Mouse (Mus musculus) right cerebral cortex, postnatal 14 days (tissue): Measurements from ENCODE around the gene Gucy2d.

Experiments
- DNase-seq: peaks from one replicate; pipeline ENCODE4 v3.0.0; 2022

The Gucy2d gene

DNA sequence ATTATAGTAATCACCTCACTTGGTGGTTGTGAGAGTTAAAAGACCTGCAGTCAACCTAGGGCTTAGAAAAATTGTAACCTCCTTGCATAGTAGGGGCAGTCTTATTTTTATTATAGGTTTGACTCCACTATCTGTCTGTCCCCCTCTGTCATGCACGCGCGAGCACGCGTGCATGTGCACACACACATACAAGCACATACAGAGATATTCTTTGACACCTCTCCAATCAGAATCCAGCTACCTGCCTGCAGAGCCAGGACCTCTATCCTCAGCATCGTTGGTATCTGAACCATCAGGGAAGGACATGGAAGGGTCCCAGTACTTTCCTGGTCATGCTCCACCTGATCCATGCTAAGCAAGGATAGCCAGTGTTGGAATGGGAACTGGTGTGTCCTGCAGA lies 50.7 kb downstream of the Gucy2d start:
- DNase-seq, result no peak

DNA sequence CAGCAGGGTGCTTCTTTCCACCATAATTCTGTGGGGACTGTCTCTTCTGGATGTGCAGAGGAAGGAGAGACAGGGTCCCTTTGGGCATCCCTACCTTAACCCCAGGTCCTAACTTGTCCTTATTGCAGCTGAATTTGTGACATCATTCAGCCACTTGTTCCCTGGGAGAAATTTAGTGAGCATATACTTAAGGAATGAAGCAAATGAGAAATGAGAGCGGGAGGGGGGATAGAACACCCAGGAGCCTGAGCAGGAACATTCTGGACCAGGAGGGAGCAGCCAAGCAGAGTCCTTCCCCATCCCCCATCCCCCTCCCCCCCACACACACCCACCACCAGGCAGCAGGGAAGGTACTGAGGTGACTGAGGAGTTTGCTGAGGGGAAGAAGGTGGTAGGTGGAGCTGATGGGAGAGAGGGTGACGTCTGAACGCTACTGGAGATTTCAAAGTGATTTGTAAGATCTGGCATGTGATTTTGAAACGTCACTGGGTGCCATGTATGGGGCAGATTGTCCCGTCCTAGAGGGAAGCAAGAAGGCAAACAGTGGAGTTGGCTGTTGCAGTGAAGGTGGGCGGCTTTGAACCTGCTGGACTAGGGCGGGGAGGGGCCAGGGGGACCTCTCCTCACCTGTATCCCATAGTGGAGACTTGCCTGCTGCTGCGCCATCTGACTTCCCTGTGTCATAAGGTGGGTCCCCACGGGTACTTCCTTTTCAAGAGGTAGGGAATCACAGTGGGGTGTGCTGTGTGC lies 51.4 kb downstream of the Gucy2d start:
- DNase-seq, result no peak

DNA sequence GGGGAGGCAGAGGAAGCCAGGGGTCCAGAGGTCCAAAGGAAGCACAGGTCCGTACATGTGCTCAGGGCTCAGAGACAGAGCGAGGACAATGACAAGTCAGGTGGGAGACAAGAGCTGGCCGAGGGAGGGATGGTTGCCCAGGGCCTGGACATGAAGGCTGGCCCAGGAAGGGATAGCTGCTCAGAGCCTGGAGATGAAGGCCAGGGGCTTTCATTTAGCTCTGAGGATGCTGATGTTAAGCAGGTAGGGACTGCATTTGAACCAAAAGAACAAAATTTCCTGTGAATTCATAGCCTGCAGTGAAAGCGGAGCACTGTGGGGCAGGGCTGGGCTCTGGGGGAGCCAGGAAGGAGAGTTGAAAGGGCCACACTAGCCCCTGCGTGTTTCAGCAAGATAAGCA lies 52.1 kb downstream of the Gucy2d start:
- no peak for DNase-seq

DNA sequence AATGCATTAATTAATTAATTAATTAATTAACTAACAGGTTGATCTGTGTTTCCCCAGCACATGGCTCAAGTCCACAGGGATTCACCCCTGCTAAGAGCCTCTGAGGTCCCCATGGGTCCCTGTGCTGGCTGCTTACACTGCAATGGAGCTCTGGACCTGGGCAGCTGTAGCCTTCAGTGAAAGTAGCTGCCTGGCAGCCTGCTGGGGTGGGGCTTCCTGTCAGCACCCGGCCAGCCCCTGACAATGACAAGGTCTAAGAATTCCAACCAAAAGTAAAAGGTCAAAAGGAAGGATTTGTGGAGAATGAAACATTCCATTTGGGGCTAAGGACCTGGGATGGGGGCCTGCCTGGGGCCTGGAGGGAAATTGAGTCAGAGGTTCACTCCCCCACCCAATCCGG lies 53.1 kb downstream of the Gucy2d start:
- no peak for DNase-seq

DNA sequence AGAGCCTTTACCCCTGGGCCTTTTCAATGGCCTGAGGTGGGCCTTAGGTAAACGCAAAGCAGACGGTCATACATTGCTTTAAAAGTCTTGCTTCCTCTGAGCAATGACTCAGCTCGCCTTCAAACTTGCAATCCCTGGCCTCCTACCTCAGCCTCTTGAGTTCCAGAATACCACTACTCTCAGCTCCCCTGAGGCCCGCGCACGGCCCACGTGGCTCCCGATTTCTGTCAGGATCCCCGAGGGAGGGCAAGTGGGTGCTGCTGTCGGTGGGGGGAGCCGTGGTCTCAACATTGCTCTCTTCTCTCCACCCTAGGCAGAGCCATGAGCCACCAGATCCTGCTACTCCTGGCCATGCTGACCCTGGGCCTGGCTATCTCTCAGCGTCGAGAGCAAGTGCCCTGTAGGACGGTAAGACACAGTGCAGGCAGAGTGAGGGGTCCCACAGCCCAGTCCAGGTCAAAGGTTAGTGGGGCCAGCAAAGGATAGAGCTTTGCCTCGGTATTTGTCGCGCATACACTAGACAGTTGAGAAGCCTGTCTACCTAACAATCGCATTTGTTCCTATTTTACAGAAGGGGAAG lies 53.8 kb downstream of the Gucy2d start:
- no peak for DNase-seq

DNA sequence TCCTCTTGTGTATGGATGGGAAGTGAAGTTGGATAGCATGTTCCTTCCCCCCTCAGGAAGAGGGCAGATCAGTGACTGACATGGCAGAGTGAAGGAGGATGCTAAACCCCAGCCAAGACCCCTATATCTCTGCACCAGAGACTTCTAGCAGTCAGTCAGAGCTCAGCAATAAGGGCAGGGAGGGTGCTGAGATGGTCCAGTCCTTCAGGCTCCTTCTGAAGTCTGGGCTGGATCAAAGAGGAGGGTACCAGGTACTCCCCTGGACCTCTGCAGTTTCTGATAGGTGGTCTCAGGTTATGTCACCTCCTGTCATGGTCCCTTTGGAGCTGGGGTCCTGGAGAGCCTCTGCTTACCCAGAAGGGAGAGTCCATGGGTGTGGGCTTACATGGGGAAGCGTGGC lies 55.4 kb downstream of the Gucy2d start:
- DNase-seq, result no peak

DNA sequence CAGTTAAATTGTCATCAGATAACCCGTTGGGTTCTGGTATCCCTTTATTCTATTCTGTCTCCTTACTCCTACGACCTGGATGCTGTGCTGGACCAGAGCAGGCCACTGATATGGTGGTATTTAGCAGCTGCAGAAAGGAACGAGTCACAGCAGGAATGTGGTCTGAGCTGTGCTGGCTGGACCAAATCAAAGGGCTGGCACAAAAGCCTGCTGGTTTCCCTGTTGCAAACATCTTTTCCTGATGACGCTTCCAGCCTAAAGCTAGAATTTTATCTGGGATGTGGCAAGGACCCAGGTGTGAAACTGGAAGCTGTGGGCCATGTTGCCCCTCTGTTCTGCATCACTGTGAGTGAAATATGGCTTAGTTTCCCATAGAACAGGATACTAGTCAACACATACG lies 57.2 kb downstream of the Gucy2d start:
- no peak for DNase-seq

DNA sequence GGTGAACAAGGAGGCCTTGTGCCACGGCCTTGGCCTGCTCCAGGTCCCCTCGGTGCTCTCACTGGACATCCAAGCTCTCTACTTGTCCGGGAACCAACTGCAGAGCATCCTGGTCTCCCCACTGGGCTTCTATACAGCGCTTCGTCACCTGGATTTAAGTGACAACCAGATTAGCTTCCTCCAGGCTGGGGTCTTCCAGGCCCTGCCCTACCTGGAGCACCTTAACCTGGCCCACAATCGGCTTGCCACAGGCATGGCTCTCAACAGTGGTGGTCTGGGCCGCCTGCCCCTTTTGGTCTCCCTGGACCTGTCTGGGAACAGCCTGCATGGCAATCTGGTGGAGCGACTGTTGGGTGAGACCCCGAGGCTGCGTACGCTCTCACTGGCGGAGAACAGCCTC lies 57.9 kb downstream of the Gucy2d start:
- no peak for DNase-seq

DNA sequence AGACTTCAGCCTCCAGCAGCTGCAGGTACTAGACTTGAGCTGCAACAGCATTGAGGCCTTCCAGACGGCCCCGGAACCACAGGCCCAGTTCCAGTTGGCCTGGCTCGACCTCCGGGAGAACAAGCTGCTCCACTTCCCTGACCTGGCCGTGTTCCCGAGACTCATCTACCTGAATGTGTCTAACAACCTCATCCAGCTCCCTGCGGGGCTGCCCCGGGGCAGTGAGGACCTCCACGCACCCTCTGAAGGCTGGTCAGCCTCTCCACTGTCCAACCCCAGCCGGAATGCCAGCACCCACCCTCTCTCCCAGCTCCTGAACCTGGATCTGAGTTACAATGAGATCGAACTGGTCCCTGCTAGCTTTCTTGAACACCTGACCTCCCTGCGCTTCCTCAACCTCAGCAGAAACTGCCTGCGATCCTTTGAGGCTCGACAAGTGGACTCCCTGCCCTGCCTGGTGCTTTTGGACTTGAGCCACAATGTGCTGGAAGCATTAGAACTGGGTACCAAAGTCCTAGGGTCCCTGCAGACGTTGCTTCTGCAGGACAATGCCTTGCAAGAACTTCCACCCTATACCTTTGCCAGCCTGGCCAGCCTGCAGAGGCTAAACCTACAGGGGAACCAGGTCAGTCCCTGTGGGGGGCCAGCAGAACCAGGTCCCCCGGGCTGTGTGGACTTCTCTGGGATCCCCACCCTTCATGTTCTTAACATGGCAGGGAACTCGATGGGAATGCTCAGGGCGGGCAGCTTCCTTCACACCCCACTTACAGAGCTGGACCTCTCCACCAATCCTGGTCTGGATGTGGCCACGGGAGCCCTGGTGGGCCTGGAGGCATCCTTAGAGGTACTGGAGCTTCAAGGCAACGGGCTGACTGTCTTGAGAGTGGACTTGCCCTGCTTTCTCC lies 58.7 kb downstream of the Gucy2d start:
- no peak for DNase-seq

DNA sequence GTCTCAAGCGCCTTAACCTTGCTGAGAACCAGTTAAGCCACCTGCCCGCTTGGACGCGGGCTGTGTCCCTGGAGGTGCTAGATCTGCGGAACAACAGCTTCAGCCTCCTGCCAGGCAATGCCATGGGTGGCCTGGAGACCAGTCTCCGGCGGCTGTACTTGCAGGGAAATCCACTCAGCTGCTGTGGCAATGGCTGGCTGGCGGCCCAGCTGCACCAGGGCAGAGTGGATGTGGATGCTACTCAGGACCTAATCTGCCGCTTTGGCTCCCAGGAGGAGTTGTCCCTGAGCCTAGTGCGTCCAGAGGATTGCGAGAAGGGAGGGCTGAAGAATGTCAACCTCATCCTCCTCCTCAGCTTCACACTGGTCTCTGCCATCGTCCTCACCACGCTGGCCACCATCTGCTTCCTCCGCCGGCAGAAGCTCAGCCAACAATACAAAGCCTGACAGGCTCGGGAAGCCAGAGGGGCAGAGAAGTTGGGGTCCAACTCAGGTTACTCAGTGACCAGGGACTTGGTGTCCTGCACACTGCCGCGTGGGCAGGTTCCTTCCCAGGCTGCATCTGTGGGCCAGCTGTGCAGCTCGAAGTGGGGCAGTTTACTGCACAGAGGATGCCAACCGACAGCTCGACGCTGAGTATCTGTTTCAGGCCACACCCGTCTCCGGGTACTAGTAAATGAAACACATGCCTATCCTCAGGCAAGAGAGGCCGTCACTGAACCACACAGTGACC lies 59.5 kb downstream of the Gucy2d start:
- no peak for DNase-seq

DNA sequence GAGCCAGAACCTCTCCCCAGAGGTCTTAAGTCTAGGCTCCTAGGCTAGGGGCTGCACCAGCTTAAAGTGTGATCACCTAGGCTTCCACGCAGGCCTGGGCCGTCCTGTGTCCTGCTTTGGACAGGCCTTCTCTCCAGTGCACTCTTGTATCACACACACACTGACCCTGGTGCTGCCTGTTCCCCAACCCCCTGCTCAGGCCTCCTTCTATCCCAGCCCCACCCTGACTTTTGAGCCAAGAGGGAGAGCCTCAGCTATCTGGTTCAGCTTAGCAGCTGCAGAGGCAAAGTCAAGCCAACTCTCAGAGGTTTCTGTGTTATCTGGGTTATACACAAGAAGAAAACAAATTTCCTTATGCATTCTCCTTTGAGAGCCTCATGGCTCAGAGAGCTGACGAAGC lies 60.3 kb downstream of the Gucy2d start:
- DNase-seq, result no peak

DNA sequence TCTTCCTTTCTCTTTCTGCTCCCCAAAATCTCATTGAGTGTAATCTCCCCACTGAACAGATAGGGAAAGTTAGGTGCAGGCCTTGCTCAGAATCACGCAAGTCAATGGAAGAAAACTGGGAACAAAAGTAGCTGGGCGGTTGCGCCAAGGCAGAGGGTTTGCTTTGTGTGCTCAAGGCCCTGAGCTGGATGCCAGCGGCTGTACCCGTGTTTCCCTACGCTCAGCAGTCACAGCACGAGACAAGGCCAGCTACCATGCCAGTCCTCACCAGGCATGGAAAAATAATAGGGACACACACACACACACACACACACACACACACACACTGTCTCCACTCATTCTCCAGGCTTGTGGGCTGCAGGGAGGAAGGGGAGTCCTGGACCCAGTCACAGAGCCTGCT lies 60.9 kb downstream of the Gucy2d start:
- no peak for DNase-seq

DNA sequence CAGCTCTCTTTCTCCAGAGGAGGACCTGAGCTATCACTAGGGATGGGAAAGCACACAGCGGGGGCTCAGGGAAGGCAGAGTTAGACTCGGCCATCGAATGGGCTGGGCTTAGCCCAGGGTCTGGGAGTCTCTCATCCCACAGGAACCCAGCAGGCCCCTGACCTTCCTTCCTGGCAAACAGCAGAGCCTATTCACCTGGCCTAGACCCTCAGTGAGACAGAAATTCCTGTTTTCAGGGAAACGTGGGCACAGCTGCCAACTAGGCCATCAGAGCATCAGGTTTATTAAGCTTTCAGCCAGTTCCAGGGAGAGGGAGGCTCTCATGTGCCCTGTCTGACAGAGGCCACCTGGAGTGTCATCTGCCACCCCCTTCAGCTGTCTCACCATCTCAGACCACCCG lies 62.7 kb downstream of the Gucy2d start:
- DNase-seq, result no peak

DNA sequence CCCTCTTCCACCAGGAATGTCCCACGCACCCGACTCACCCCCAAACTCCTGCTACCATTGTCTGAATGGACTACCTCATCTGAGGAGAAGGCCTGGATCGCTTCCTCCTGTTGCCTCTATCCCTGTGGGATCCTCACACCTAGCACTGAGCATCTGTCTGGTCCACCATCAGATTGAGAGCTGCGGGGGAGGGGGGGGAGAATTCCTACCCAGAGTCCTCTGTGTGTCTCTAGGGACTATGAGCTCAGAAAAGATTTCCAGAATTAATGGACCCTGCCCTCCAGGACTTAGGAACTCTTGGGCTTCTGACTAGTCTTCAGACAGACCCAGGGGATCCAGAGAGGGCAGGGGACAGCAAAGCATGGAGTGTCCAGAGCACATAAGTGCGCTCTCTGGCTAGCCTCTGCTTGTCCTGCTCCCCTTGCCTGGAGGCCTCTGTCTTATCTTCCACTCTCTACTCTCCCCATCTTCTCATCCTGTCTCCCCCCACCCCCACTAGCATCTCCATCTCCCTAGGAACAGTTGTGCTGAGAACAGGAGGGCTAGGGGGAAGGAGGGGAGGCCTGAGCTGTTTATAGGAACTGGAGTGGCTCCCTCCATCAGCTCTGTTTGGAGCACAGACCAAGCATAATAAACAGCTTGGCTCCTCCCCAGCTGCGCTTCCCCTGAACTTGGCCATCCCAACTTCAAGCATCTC lies 63.9 kb downstream of the Gucy2d start:
- no peak for DNase-seq

DNA sequence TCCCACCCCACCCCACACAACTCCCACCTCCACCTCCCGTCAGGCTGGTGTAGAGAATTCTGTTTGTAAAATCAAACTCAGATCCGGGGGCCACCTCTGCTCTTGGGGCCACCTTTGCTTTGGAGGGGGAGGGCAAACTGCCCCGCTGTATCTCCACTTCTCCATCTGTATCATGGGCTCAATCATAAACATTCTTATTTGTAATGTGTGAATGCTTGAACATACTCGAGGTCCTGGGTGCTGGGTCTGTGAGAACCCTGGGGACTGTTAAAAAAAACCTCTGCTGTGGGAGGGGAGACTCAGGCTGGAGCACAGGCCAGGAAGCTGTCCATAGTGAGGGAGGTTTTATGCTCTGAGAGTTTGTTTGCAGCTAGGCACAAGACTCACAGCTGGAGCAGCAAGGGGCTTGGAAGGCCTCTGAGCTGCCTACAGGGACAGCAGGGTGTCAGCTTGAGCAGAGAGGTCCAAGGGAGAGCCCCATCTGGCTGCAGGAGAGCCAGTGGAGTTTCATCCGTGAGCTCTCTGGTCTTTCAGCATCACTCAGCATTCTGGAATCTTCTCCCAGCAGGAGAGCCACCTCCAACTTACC lies 64.6 kb downstream of the Gucy2d start:
- DNase-seq, result no peak

DNA sequence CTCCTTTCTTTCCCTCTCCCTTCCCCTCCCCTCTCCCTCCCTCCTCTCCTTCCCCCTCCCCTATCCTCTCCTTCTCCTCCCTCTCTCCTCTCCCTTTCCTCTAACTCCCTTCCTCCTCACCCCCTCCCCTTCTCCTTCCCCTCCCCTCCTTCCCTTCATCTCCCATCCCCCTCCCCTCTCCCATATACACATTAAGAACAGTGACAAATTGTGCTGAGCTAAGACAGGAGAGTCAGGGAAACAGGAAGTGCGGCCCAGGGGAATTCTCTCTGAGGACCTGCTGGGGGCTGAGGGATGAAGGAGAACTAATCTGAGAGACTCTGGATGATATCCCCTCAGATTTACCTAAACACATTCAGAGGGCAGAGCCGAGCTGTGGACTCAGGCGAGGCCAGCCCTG lies 65.4 kb downstream of the Gucy2d start:
- no peak for DNase-seq

DNA sequence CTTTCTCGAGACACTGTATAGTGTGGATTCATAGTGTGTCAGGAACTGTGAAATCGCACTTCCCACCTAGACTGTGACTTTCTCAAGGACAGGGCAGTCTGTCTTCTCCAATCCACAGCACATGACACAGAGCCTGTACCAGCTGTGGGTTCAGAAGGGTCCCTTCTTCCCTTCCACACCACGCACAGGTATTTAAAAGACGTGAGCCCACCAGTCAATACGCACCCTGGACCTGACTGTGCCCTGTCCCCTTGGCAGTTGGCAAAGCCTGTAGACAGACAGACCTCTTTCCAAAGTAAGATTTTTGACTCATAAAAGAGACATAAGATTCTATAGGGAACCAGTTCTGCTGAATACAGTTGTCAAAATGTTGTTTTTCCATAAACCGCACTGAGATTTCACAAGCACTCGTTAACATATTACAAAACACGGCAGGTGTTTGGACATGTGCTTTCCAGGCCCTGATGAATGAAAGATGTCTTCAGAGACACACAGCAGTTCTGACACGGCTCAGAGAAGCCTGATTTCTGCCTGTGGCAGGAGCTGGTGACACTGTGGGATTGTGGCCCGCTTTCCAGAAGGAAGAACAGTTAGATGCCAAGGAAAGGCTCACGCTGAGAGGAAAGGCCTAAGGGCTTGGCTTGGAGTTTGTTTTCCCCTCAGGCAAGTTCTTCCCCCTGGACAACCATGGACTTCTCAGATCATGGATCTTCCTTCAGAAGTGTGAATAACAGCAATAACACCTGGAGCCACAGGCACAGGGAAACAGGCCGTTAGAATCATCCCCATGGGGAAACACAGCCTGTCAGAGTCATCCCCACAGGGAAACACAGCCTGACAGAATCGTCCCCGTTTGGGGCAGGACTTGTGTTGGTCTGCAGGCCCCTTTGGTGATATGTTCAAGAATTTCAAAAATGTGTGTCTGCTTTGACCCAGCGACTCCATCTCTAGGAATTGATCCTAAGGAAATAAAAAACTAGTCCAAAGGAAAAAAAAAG lies 71.0 kb downstream of the Gucy2d start:
- DNase-seq, result no peak

DNA sequence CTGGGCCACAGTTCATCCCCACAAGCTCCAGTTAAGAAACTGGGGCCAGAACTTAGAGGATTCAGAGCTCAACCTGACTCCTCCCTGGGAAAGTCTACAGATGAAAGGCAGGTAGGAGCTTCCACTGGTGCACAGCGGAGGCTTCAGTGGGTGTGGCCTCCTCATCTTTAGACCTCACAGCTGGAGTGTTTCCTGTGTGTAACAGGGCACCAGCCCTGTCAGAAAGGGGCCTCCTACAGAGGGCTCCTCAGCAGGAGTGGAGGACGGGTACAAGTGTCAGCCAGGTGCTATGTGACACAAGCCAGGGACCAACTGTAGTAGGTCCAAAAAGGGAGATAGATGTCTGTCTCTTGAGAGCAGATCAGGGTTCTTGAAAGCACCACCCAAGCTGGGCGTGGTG lies 73.0 kb downstream of the Gucy2d start:
- DNase-seq, result no peak

DNA sequence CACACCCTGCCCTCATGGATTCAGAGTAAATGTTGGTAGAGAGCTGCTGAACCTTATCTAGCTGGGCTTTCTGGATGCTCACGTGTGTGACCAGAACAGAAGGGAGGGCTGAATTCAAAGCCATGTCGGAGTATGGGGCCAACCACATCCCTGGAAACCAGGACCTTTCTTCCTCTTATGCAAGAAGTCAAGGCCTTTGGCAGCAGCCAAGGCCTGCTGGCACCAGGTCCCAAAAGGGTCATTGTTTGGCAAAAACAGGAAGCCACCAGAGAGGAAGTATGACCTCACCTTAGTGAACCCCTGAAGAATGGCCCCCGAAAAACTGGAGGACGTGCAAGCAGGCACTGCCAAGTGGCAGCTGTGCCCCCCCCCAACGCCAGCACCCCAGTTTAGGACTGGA lies 82.4 kb downstream of the Gucy2d start:
- DNase-seq, result no peak

DNA sequence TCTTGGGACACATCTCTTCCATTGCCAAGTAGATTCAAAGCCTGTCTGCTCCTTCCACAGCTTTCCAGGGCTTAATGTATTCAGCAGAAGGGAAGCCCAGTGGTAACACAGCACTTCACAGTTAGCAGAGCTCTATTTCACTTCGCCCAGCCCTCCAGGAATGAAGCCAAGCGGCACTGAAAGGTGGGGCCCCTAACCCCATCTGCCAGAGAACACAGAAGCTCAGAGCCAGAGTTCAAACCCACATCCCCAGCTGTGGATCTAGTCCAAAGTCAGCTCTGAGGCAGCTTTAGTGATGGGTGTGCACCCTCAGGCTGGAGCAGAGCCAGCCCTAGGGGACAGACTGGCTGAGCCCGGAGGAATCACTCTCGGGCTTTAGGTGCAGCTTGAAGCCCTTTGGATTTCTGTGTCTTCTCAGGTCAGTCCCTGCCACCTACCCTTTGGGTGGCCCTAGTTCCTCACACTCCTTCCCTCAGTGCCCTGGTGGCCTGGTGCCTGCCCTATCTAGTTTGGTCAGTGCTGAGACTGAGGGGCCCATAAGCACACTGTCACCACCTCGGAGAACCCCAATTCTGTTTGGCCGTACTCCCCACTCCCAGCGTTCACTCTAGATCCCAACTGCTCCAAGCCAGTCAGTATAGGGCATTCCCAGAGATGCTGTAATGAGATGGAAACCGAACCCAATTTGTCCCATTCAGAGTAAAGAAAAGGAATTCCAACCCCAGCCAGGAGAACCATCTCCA lies 83.0 kb downstream of the Gucy2d start:
- DNase-seq, result no peak
